Mouse (Mus musculus) CH12.LX (cell line): ENCODE measurements around the gene Crisp2. TPM values are rescaled to one million over a fixed set of nuclear protein-coding genes. Genes with fewer than 3 reads are reported as not detected.

Experiments
- DNase-seq: peaks from one replicate; pipeline ENCODE4 v3.0.0-alpha.2; 2013; ENCODE audit errors: extremely low read depth
- H3K27ac ChIP-seq: 2 replicates; pipeline ENCODE4 v1.5.1; 2012; ENCODE audit warnings: low read depth, mild to moderate bottlenecking, control low read depth, moderate library complexity; ENCODE audit not compliant: insufficient read depth
- H3K27me3 ChIP-seq: replicated peaks from 2 replicates; pipeline ENCODE3; 2012; ENCODE audit warnings: inconsistent platforms
- H3K36me3 ChIP-seq, 2 experiments: replicated peaks in 1 of 2; 2 replicates each; pipeline versions ENCODE3 to v1.6.1; 2012; ENCODE audit warnings: inconsistent platforms in 1 of 2, low read length in 1 of 2, mild to moderate bottlenecking in 1 of 2, mixed read lengths in 1 of 2, moderate library complexity in 1 of 2; ENCODE audit not compliant: control insufficient read depth in 1 of 2, insufficient read depth in 1 of 2
- H3K4me1 ChIP-seq, 2 experiments: 2 replicates each; pipeline ENCODE4 v1.6.1; 2012; ENCODE audit warnings: inconsistent platforms in 1 of 2, moderate library complexity in 1 of 2; ENCODE audit not compliant: insufficient read depth in 2 of 2, control insufficient read depth in 1 of 2
- H3K4me2 ChIP-seq: 2 replicates; pipeline ENCODE4 v1.6.1; 2012; ENCODE audit warnings: low read depth, mild to moderate bottlenecking, control low read depth; ENCODE audit not compliant: poor library complexity, insufficient read depth, severe bottlenecking
- H3K4me3 ChIP-seq, 3 experiments: fragments of 150-350 bp in 1 of 3; sonication (generic) in 1 of 3; replicated peaks in 1 of 3; 2 replicates each; pipeline versions ENCODE3 to v1.5.1; 2011 to 2012; ENCODE audit warnings: low read depth in 2 of 3, low read length in 2 of 3, mild to moderate bottlenecking in 2 of 3, moderate library complexity in 2 of 3, control low read depth in 1 of 3, improper control_type of control experiment in 1 of 3, inconsistent platforms in 1 of 3, mixed read lengths in 1 of 3; ENCODE audit not compliant: poor library complexity in 1 of 3
- H3K79me2 ChIP-seq: replicated peaks from 2 replicates; pipeline ENCODE4 v1.6.1; 2012; ENCODE audit warnings: mild to moderate bottlenecking, moderate library complexity; ENCODE audit not compliant: control insufficient read depth, poor library complexity, insufficient read depth, severe bottlenecking; ENCODE audit errors: extremely low read depth
- H3K9ac ChIP-seq: 2 replicates; pipeline ENCODE4 v1.6.1; 2012; ENCODE audit warnings: low read depth, mild to moderate bottlenecking, control low read depth, moderate library complexity; ENCODE audit not compliant: insufficient read depth
- H3K9me3 ChIP-seq: replicated peaks from 2 replicates; pipeline ENCODE3; 2012; ENCODE audit warnings: low read length, inconsistent platforms, mixed read lengths
- CHD1 ChIP-seq: IDR thresholded peaks from 2 replicates; pipeline ENCODE4 v1.6.1; 2012; ENCODE audit warnings: low read depth, low read length, improper control_type of control experiment, inconsistent platforms
- CHD2 ChIP-seq: IDR thresholded peaks from 2 replicates; pipeline ENCODE4 v1.6.1; 2011; ENCODE audit warnings: low read length, improper control_type of control experiment
- CTCF ChIP-seq, 2 experiments: IDR thresholded peaks in 1 of 2; conservative IDR thresholded peaks in 1 of 2; 2 replicates each; pipeline ENCODE4 v1.5.1; 2011 to 2012; ENCODE audit warnings: low read depth in 2 of 2, low read length in 2 of 2, improper control_type of control experiment in 1 of 2, inconsistent platforms in 1 of 2, mild to moderate bottlenecking in 1 of 2, moderate library complexity in 1 of 2
- ELF1 ChIP-seq: IDR thresholded peaks from 2 replicates; pipeline ENCODE4 v1.6.1; 2014; ENCODE audit warnings: low read depth, mild to moderate bottlenecking, inconsistent platforms, low read length, improper control_type of control experiment
- EP300 ChIP-seq: IDR thresholded peaks from 2 replicates; pipeline ENCODE4 v1.6.1; 2011; ENCODE audit warnings: low read length, improper control_type of control experiment
- ETS1 ChIP-seq: conservative IDR thresholded peaks from 2 replicates; pipeline ENCODE4 v1.6.1; 2012; ENCODE audit warnings: low read depth, mild to moderate bottlenecking, inconsistent platforms, low read length, improper control_type of control experiment, moderate library complexity
- GABPA ChIP-seq: IDR thresholded peaks from 2 replicates; pipeline ENCODE4 v1.6.1; 2012; ENCODE audit warnings: low read depth, low read length, improper control_type of control experiment, inconsistent platforms; ENCODE audit not compliant: insufficient replicate concordance
- KAT2A ChIP-seq: IDR thresholded peaks from 2 replicates; pipeline ENCODE4 v1.6.1; 2012; ENCODE audit warnings: low read length, improper control_type of control experiment, inconsistent platforms; ENCODE audit not compliant: insufficient replicate concordance
- MAX ChIP-seq: IDR thresholded peaks from 2 replicates; pipeline ENCODE4 v1.6.1; 2011; ENCODE audit warnings: low read length, improper control_type of control experiment
- MEF2A ChIP-seq: IDR thresholded peaks from 2 replicates; pipeline ENCODE4 v1.6.1; 2014; ENCODE audit warnings: low read depth, mild to moderate bottlenecking, inconsistent platforms, low read length, improper control_type of control experiment, borderline replicate concordance
- MXI1 ChIP-seq: IDR thresholded peaks from 2 replicates; pipeline ENCODE4 v1.6.1; 2011; ENCODE audit warnings: mild to moderate bottlenecking, low read depth, low read length, improper control_type of control experiment
- MYC ChIP-seq: IDR thresholded peaks from 2 replicates; pipeline ENCODE4 v1.6.1; 2011; ENCODE audit warnings: low read depth, mild to moderate bottlenecking, improper control_type of control experiment, low read length
- NRF1 ChIP-seq: IDR thresholded peaks from 2 replicates; pipeline ENCODE4 v1.6.1; 2014; ENCODE audit warnings: low read depth, mild to moderate bottlenecking, inconsistent platforms, low read length, improper control_type of control experiment, moderate library complexity
- POLR2A ChIP-seq: IDR thresholded peaks from 2 replicates; pipeline ENCODE4 v1.6.1; 2011; ENCODE audit warnings: low read depth, mild to moderate bottlenecking, improper control_type of control experiment, low read length
- RAD21 ChIP-seq: IDR thresholded peaks from 2 replicates; pipeline ENCODE4 v1.6.1; 2011; ENCODE audit warnings: low read depth, mild to moderate bottlenecking, low read length, improper control_type of control experiment, moderate library complexity
- SMC3 ChIP-seq: IDR thresholded peaks from 2 replicates; pipeline ENCODE4 v1.6.1; 2011; ENCODE audit warnings: low read depth, low read length, improper control_type of control experiment
- TBP ChIP-seq: conservative IDR thresholded peaks from 2 replicates; pipeline ENCODE4 v1.6.1; 2011; ENCODE audit warnings: low read depth, low read length, improper control_type of control experiment
- UBTF ChIP-seq: IDR thresholded peaks from 2 replicates; pipeline ENCODE4 v1.6.1; 2012; ENCODE audit warnings: low read depth, mild to moderate bottlenecking, inconsistent platforms, low read length, improper control_type of control experiment, moderate library complexity
- USF1 ChIP-seq: IDR thresholded peaks from 2 replicates; pipeline ENCODE4 v1.6.1; 2014; ENCODE audit warnings: low read depth, mild to moderate bottlenecking, inconsistent platforms, low read length, improper control_type of control experiment
- ZC3H11A ChIP-seq: IDR thresholded peaks from 2 replicates; pipeline ENCODE4 v1.6.1; 2012; ENCODE audit warnings: low read depth, mild to moderate bottlenecking, inconsistent platforms, low read length, improper control_type of control experiment
- dilution Hi-C: fragments of 300-500 bp; cut with MboI; formaldehyde crosslinking; loops from 2 replicates; pipeline ENCODE4 v1.14.3; 2020; ENCODE audit warnings: low sequenced_read_pairs; ENCODE audit not compliant: extremely low pct_unique_long_range_greater_than_20kb, extremely low pct_ligation_motif_present
- in situ Hi-C: fragments of 300-500 bp; cut with MboI; formaldehyde crosslinking; loops from 3 replicates; pipeline ENCODE4 v1.14.3; 2019; ENCODE audit warnings: low sequenced_read_pairs, low pct_ligation_motif_present, low pct_unique_long_range_greater_than_20kb, mixed read lengths
- polyA plus RNA-seq: library from polyadenylated mRNA; unstranded; fragments of >175 nt; gene quantifications from 2 replicates; pipeline ENCODE4 v1.2.1, GENCODE M21; 2012; ENCODE audit warnings: low read depth; ENCODE audit not compliant: insufficient read length
- total RNA-seq, 2 experiments: library from RNA; depleted of rRNA; stranded (reverse); fragments of 300-350 nt in 1 of 2; fragments of >200 nt in 1 of 2; gene quantifications; 2 replicates each; pipeline ENCODE4 v1.2.3; 2012 to 2014

The Crisp2 gene
- total and polyA plus RNA-seq, 3 experiments = not detected

DNA sequence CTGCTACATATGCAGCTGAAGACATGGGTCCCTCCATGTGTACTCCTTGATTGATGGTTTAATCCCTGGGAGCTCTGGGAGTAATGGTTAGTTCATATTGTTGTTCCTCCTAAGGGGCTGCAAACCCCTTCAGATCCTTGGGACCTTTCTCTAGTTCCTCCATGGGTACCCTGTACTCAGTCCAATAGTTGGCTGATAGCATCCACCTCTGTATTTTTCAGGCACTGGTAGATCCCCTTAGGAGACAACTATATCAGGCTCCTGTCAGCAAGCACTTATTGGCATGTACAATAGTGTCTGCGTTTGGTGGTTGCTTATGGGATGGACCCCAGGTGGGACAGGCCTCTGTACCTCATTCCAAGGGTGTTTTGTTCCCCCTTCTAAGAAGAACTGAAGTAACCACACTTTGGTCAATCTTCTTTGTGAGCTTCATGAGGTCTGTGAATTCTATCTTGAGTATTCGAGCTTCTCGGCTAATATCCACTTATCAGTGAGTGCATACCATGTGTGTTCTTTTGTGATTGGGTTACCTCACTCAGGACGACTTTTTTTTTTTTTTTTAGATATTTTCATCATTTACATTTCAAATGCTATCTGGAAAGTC, 10.6 kb upstream of the Crisp2 start:
- H3K36me3 ChIP-seq = no peaks in the 10 kb centered on the region
- no peaks in the 10 kb centered on the region for H3K9me3 ChIP-seq
- no peak for DNase-seq
- H3K27ac ChIP-seq = no peak overlapping the region
- no peak overlapping the region for H3K4me3 ChIP-seq
- dilution Hi-C loops = no loop called here
- no peaks in the 10 kb centered on the region for H3K4me1 ChIP-seq
- no peak overlapping the region for H3K4me2 ChIP-seq
- no peaks in the 10 kb centered on the region for H3K27me3 ChIP-seq
- no peak overlapping the region for H3K9ac ChIP-seq
- TF ChIP-seq MAX = no peak
- TF ChIP-seq, all 38 proteins: peak for 0
- in situ Hi-C loops = no loop called here
- no peaks in the 10 kb centered on the region for H3K79me2 ChIP-seq

GRCm38 (mm10) chr17:40812259-40812658, 5.5 kb upstream of the Crisp2 start:
- no peaks in the 10 kb centered on the region for H3K27me3 ChIP-seq
- dilution Hi-C loops (no loop called here), in situ Hi-C loops (no loop called here)
- H3K27ac ChIP-seq = no peak overlapping the region
- no peak overlapping the region for H3K4me2 ChIP-seq
- H3K79me2 ChIP-seq = no peaks in the 10 kb centered on the region
- H3K4me3 ChIP-seq = no peak overlapping the region
- no peak for DNase-seq
- no peaks in the 10 kb centered on the region for H3K4me1 ChIP-seq
- H3K9ac ChIP-seq = no peak overlapping the region
- H3K36me3 ChIP-seq = no peaks in the 10 kb centered on the region
- TF ChIP-seq USF1 (no peak), MEF2A (no peak), KAT2A (no peak), ETS1 (no peak), GABPA (no peak), MAX (no peak), NRF1 (no peak), POLR2A (no peak), RAD21 (no peak), MXI1 (no peak), UBTF (no peak), CTCF (conservative IDR thresholded peaks at IDR 0.05 in 1 of 2, IDR thresholded peaks at IDR 0.05 in 1 of 2; ENCODE audit: low read depth in 2 of 2, low read length in 2 of 2) (no peak), EP300 (no peak), ELF1 (no peak), CHD2 (no peak), ZC3H11A (no peak), MYC (no peak), TBP (no peak), SMC3 (no peak), CHD1 (no peak)
- H3K9me3 ChIP-seq = peaks cover 6% of the 10 kb centered on the region
